Mouse (Mus musculus): ENCODE measurements around the gene Reep3.

Reep3 gene

GRCm38 (mm10) chr10:67109635-67110034 is 12.9 kb upstream of the Reep3 start:
- no peak for DNase-seq

DNA sequence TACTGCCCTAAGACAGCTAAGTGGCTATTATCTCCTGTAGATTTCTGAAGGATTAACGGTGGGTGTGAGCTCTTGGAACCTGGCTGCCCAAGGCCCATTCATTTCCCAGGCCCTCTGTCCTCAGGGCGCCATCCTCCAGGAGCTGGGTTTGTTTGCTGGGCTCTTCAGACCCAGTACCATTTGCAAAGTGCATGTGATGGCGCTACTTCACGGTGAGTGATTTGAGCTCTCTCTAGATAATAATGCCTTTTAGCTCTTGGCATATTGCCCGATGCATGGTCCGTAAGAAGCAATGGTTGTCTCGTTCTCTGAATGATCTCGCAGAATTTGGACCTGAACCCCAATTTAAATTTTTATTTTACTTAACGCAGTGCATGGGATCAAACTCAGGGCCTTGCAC is 11.4 kb upstream of the Reep3 start:
- DNase-seq, result no peak

GRCm38 (mm10) chr10:67107017-67107761 is 10.4 kb upstream of the Reep3 start:
- no peak for DNase-seq

GRCm38 (mm10) chr10:67106400-67106799 is 9.7 kb upstream of the Reep3 start:
- DNase-seq, result no peak

DNA sequence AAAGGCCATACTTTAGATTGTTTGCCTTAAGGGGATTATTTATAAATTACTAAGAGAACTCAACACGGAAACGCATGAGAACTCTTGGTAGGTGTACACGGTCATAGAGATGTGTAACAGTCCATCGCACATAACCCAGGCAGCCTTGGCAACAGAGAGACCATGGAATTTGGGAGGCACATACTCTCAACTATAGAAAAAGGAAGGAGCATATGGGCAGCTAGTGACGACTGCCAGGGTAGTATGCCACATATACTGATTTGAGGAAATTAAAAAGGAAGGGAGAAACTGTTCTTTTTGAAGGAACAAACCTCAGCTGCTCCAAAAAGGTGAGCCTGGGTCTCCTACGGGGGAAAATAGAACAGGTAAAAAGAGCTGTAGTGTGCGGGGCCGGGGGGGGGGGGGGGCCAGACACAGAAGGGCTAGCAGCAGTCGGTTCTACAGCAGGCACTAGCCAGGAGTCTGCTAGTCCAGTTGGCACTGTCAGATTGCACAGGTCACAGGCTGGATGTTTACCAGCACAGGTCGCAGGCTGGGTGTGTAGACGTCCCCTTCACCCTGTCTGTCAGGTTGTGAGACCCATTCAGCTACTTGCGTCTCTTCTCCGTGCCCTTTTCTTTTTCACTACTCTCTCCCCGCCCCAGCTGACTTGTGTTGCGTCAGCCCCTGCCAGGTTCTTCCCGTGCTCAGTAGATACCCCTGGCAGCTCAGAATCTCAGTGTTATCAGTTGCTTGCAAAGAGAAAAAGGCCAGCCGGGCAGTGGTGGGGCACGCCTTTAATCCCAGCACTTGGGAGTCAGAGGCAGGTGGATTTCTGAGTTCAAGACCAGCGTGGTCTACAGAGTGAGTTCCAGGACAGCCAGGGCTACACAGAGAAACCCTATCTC is 8.8 kb upstream of the Reep3 start:
- DNase-seq, result no peak

GRCm38 (mm10) chr10:67104543-67104942 is 7.8 kb upstream of the Reep3 start:
- no peak for DNase-seq

GRCm38 (mm10) chr10:67100831-67101251 is 4.1 kb upstream of the Reep3 start:
- no peak for DNase-seq

DNA sequence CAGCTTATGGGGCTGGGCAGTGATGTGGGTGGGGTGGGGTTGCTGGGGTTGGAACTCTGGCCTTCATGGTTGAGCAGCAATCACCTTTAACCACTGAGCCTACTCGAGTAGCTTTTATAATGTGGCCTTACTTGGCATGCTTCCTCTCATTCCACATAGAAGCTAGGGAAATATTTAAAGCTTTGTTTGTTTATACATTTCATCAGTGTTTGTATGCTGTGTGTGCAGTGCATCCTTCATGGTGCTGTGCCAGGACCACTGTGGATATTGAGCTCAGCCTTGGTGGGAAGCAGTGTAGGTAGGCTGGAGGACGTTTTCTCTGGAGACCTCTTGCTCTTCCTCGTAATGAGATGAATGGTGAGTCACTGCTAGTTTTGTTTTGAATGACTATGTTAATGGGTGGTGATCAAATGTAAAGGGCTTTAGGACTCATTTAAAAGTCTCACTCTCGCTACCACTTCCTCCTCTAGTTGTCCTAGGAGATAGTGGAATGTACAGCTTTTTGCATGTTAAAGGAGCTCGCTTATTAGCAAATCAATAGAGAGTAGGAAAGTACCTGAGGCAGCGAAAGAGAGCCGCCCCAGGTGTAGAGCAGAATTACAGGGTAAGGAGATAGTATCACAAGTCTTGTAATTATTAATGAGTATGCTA is 3.4 kb upstream of the Reep3 start:
- peak; percentile 42 to 64 for DNase-seq

- DNase-seq, result peak in 1 of 2 experiments; percentile 16
Observed at GRCm38 (mm10) chr10:67099183-67099929, 2.6 kb upstream of the Reep3 start.

DNA sequence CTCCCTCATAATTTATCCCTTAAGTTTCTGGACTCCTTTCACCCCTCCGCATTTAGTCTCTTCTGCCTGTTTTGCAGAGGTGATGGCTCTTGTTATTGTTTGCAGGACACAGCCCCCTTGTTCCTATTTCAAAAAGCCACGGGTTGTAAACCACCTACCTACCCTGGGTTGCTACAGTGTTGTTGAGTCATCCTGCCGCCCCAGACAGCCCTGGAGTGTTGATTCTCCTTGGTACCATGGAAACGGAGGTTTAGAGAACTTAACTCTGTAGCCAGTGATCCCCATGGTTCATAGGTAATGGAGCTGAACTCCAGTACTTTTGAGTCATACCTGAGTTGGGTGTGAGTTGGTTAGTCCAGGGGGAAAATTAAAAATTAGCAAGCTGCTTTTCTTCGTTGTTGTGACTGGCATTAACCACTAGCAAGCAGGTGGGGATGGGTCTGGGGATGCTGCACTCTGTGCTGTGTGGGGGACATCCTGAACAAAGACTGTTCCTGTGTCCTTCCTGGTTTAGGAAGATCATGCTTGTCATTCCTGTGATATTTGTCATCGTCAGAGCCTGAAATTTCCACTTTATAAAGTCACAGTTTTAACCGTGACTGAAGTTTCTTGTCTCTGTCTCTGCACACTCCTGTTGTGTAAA is 1.8 kb upstream of the Reep3 start:
- peak in 1 of 2 experiments; percentile 38 for DNase-seq

GRCm38 (mm10) chr10:67097437-67098150 is 849 bp upstream of the Reep3 start:
- peak in 1 of 2 experiments; percentile 39 for DNase-seq

GRCm38 (mm10) chr10:67095798-67096620 is 736 bp downstream of the Reep3 start, which contains the start of gene Jmjd1c:
Gene Jmjd1c (plus strand): TSS chr10:67096125.
- peak in 1 of 2 experiments; percentile 89 for DNase-seq

- no peak for DNase-seq
Observed at GRCm38 (mm10) chr10:67094922-67095321, 1.8 kb downstream of the Reep3 start.

- no peak for DNase-seq
Observed at GRCm38 (mm10) chr10:67090611-67091010, 6.1 kb downstream of the Reep3 start.

- DNase-seq, result no peak
Observed at GRCm38 (mm10) chr10:67087447-67088226, 9.1 kb downstream of the Reep3 start.

GRCm38 (mm10) chr10:67085916-67086315 is 10.8 kb downstream of the Reep3 start:
- DNase-seq, result no peak

- DNase-seq, result no peak
Observed at GRCm38 (mm10) chr10:67085124-67085523, 11.6 kb downstream of the Reep3 start.

DNA sequence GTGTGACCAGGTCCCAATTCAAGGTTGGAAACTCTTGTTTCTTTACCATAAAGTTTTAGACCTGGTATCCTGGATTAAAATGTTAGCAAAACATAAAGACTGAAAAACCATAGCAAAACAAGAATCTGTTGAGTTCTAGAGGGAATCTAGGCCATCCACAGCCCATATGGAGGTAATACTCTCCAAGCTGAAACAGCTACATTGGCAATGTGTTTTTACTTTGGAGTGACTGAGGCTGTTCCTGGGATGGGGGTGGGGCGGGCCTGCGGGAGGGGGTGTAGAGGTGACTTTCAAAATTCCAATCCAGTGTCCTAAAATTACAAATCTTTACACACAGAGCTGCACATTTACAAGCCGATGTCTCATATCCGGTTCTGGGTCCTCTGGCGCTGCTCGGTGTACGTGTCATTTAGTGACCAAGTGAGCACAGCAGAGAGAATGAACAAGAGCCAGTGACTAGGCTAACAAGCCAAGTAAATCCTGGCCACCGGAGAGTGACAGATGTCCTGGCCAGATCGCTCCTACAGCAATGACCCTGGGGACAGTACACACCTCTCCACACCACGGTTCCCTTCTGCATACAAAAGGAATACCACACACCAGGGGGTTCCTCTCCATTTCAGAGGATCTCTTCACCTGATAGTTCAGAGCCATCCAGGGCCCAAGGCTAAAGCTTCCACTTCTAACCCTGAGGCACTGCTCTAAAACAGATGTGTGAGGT is 13.1 kb downstream of the Reep3 start:
- no peak for DNase-seq

DNA sequence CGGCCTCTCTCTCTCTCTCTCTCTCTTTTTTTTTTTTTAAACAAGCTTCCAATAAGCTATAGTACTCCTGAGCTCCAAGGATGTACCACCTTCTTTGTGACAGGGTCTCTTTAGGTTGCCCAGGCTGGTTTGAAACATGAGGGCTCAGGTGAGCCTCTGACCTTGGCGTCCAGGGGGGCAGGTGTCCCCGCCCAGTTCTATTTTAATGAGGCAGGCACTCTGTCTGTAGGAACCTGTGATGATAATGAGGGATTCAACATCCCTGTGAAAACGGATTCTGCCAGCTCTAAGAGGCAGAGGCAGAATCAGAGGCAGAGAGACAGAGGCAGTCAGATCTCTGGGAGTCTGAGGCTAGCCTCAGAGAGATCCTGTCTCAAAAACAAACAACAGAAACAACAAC is 14.2 kb downstream of the Reep3 start:
- no peak for DNase-seq
